Mouse (Mus musculus) forebrain, embryonic 15.5 days (tissue): ENCODE data around the gene Hoxa9. TPM values are rescaled to one million over a fixed set of nuclear protein-coding genes. Genes with fewer than 3 reads are reported as not detected.

ENCODE experiments used
- ATAC-seq: fragments of 200-750 bp; cut with Nextera tagmentation; replicated peaks from 2 replicates; pipeline ENCODE4 v1.8.0; 2017; ENCODE audit warnings: mild to moderate bottlenecking, moderate TSS enrichment, moderate library complexity
- H3K27ac ChIP-seq: fragments of 300-500 bp; sonication (generic); replicated peaks from 2 replicates; pipeline ENCODE4 v1.5.1; 2015; ENCODE audit warnings: mild to moderate bottlenecking, inconsistent platforms
- H3K27me3 ChIP-seq: fragments of 300-500 bp; sonication (generic); 2 replicates; pipeline ENCODE4 v1.6.1; 2015; ENCODE audit warnings: inconsistent platforms
- H3K36me3 ChIP-seq: fragments of 300-500 bp; sonication (generic); 2 replicates; pipeline ENCODE4 v1.6.1; 2015; ENCODE audit warnings: mild to moderate bottlenecking, inconsistent platforms
- H3K4me1 ChIP-seq: fragments of 300-500 bp; sonication (generic); 2 replicates; pipeline ENCODE4 v1.6.1; 2015; ENCODE audit warnings: inconsistent platforms
- H3K4me2 ChIP-seq: fragments of 300-500 bp; sonication (generic); replicated peaks from 2 replicates; pipeline ENCODE4 v1.6.1; 2015; ENCODE audit warnings: mild to moderate bottlenecking, inconsistent platforms
- H3K4me3 ChIP-seq: fragments of 300-500 bp; sonication (generic); 2 replicates; pipeline ENCODE4 v1.5.1; 2015; ENCODE audit warnings: mild to moderate bottlenecking, inconsistent platforms
- H3K9ac ChIP-seq: fragments of 300-500 bp; sonication (generic); replicated peaks from 2 replicates; pipeline ENCODE4 v1.6.1; 2015; ENCODE audit warnings: mild to moderate bottlenecking, inconsistent platforms
- H3K9me3 ChIP-seq: fragments of 300-500 bp; sonication (generic); 2 replicates; pipeline ENCODE4 v1.6.1; 2016; ENCODE audit warnings: inconsistent platforms
- WGBS: fragments of 180-500 bp; shearing (Covaris S2); methylation state at CpG from one replicate; pipeline ENCODE4 v1.1.7; 2015; ENCODE audit warnings: mixed read lengths; 5-methylcytosine and 5-hydroxymethylcytosine counted together
- polyA plus RNA-seq: library from polyadenylated mRNA; unstranded; fragments of >200 nt; fragmentation: Nextera tagmentation; extraction: Ambion mirVana; gene quantifications from 2 replicates; pipeline ENCODE4 v1.2.1, GENCODE M21; 2015

Gene Hoxa9
- polyA plus RNA-seq, 1 experiment from 2014 or later: not detected

- 1% methylated on average over 25 of the region's 25 CpGs for WGBS
- no peak overlapping the region for H3K4me3 ChIP-seq
- peaks cover 11% of the 10 kb centered on the region for H3K4me1 ChIP-seq
- H3K27ac ChIP-seq: no peak overlapping the region
- H3K4me2 ChIP-seq: no peak overlapping the region
- no peaks in the 10 kb centered on the region for H3K9me3 ChIP-seq
- H3K9ac ChIP-seq: no peak overlapping the region
- peaks cover 89% of the 10 kb centered on the region for H3K27me3 ChIP-seq
- ATAC-seq: no peak
- H3K36me3 ChIP-seq: no peaks in the 10 kb centered on the region
Observed at GRCm38 (mm10) chr6:52259081-52259790, 28.3 kb upstream of the Hoxa9 start.

GRCm38 (mm10) chr6:52256956-52257355 lies 26.1 kb upstream of the Hoxa9 start:
- H3K4me1 ChIP-seq: peaks cover 11% of the 10 kb centered on the region
- H3K4me3 ChIP-seq: no peak overlapping the region
- H3K27me3 ChIP-seq: peaks cover 90% of the 10 kb centered on the region
- no peak overlapping the region for H3K4me2 ChIP-seq
- under 1% methylated on average over 6 of the region's 6 CpGs for WGBS
- ATAC-seq: no peak
- no peaks in the 10 kb centered on the region for H3K36me3 ChIP-seq
- H3K27ac ChIP-seq: no peak overlapping the region
- no peaks in the 10 kb centered on the region for H3K9me3 ChIP-seq
- no peak overlapping the region for H3K9ac ChIP-seq

GRCm38 (mm10) chr6:52253511-52254500 lies 22.9 kb upstream of the Hoxa9 start:
- no peak for ATAC-seq
- Histone ChIP-seq H3K4me3 (no peak overlapping the region), H3K4me2 (no peak overlapping the region), H3K9ac (no peak overlapping the region), H3K27ac (no peak overlapping the region), H3K27me3 (peaks cover 93% of the 10 kb centered on the region), H3K4me1 (no peaks in the 10 kb centered on the region), H3K36me3 (no peaks in the 10 kb centered on the region), H3K9me3 (no peaks in the 10 kb centered on the region)
- WGBS: 1% methylated on average over 59 of the region's 59 CpGs

GRCm38 (mm10) chr6:52252775-52253376 lies 22.0 kb upstream of the Hoxa9 start:
- no peaks in the 10 kb centered on the region for H3K36me3 ChIP-seq
- no peak overlapping the region for H3K4me2 ChIP-seq
- under 1% methylated on average over 35 of the region's 35 CpGs for WGBS
- H3K27me3 ChIP-seq: peaks cover 93% of the 10 kb centered on the region
- H3K4me3 ChIP-seq: no peak overlapping the region
- no peak for ATAC-seq
- H3K9ac ChIP-seq: no peak overlapping the region
- no peaks in the 10 kb centered on the region for H3K4me1 ChIP-seq
- H3K9me3 ChIP-seq: no peaks in the 10 kb centered on the region
- H3K27ac ChIP-seq: no peak overlapping the region

GRCm38 (mm10) chr6:52252016-52252774 lies 21.3 kb upstream of the Hoxa9 start:
- Histone ChIP-seq H3K9me3 (no peaks in the 10 kb centered on the region), H3K4me2 (no peak overlapping the region), H3K4me3 (no peak overlapping the region), H3K27me3 (peaks cover 94% of the 10 kb centered on the region), H3K9ac (no peak overlapping the region), H3K36me3 (no peaks in the 10 kb centered on the region), H3K27ac (no peak overlapping the region), H3K4me1 (no peaks in the 10 kb centered on the region)
- no peak for ATAC-seq
- 1% methylated on average over 24 of the region's 24 CpGs for WGBS

- no peak for ATAC-seq
- Histone ChIP-seq H3K4me1 (no peaks in the 10 kb centered on the region), H3K9me3 (no peaks in the 10 kb centered on the region), H3K36me3 (no peaks in the 10 kb centered on the region), H3K27ac (no peak overlapping the region), H3K4me3 (no peak overlapping the region), H3K27me3 (peaks cover 95% of the 10 kb centered on the region), H3K9ac (no peak overlapping the region), H3K4me2 (no peak overlapping the region)
- WGBS: 12% methylated on average over 7 of the region's 7 CpGs
Observed at GRCm38 (mm10) chr6:52251177-52251879, 20.4 kb upstream of the Hoxa9 start.

GRCm38 (mm10) chr6:52249826-52250225 lies 18.9 kb upstream of the Hoxa9 start:
- Histone ChIP-seq H3K36me3 (no peaks in the 10 kb centered on the region), H3K27ac (no peak overlapping the region), H3K4me1 (no peaks in the 10 kb centered on the region), H3K27me3 (peaks cover 97% of the 10 kb centered on the region), H3K4me2 (no peak overlapping the region), H3K4me3 (no peak overlapping the region), H3K9ac (no peak overlapping the region), H3K9me3 (no peaks in the 10 kb centered on the region)
- no peak for ATAC-seq
- 1% methylated on average over 4 of the region's 4 CpGs for WGBS

GRCm38 (mm10) chr6:52249415-52249738 lies 18.5 kb upstream of the Hoxa9 start:
- H3K36me3 ChIP-seq: no peaks in the 10 kb centered on the region
- no peaks in the 10 kb centered on the region for H3K9me3 ChIP-seq
- under 1% methylated on average over 16 of the region's 16 CpGs for WGBS
- H3K4me3 ChIP-seq: no peak overlapping the region
- no peak overlapping the region for H3K9ac ChIP-seq
- no peak overlapping the region for H3K4me2 ChIP-seq
- H3K27ac ChIP-seq: no peak overlapping the region
- H3K4me1 ChIP-seq: no peaks in the 10 kb centered on the region
- ATAC-seq: no peak
- H3K27me3 ChIP-seq: peaks cover 97% of the 10 kb centered on the region

GRCm38 (mm10) chr6:52248638-52249414 lies 17.9 kb upstream of the Hoxa9 start:
- Histone ChIP-seq H3K9me3 (no peaks in the 10 kb centered on the region), H3K27ac (no peak overlapping the region), H3K36me3 (no peaks in the 10 kb centered on the region), H3K9ac (no peak overlapping the region), H3K4me2 (no peak overlapping the region), H3K4me3 (no peak overlapping the region), H3K27me3 (peaks cover 97% of the 10 kb centered on the region), H3K4me1 (no peaks in the 10 kb centered on the region)
- ATAC-seq: no peak
- WGBS: under 1% methylated on average over 27 of the region's 27 CpGs

GRCm38 (mm10) chr6:52247766-52248637 lies 17.1 kb upstream of the Hoxa9 start:
- Histone ChIP-seq H3K9me3 (no peaks in the 10 kb centered on the region), H3K27me3 (peaks cover 97% of the 10 kb centered on the region), H3K4me3 (no peak overlapping the region), H3K9ac (no peak overlapping the region), H3K36me3 (no peaks in the 10 kb centered on the region), H3K27ac (no peak overlapping the region), H3K4me1 (no peaks in the 10 kb centered on the region), H3K4me2 (no peak overlapping the region)
- WGBS: under 1% methylated on average over 23 of the region's 23 CpGs
- no peak for ATAC-seq
